Mouse (Mus musculus) left cerebral cortex, adult 9 months (tissue): ENCODE data around the gene Prickle4.

Experiments used
- DNase-seq, 2 experiments: peaks; one replicate each; pipeline ENCODE4 v3.0.0; 2022; ENCODE audit warnings: low spot score in 2 of 2

Gene Prickle4

GRCm38 (mm10) chr17:47706196-47706595 lies 11.7 kb upstream of the Prickle4 start:
- DNase-seq: no peak

- DNase-seq: no peak
These were observed 10.2 kb upstream of the Prickle4 start for GRCm38 (mm10) chr17:47704692-47705091.

- no peak for DNase-seq
These were observed 9.0 kb upstream of the Prickle4 start for GRCm38 (mm10) chr17:47703556-47703955.

- DNase-seq: no peak
These were observed 8.2 kb upstream of the Prickle4 start for GRCm38 (mm10) chr17:47702548-47703345.

GRCm38 (mm10) chr17:47701793-47702192 lies 7.3 kb upstream of the Prickle4 start:
- DNase-seq: no peak

- no peak for DNase-seq
These were observed 4.5 kb upstream of the Prickle4 start for GRCm38 (mm10) chr17:47699055-47699454.

GRCm38 (mm10) chr17:47698156-47698555 lies 3.6 kb upstream of the Prickle4 start:
- no peak for DNase-seq

GRCm38 (mm10) chr17:47695337-47695710 lies 788 bp upstream of the Prickle4 start:
- no peak for DNase-seq

- no peak for DNase-seq
These were observed 264 bp downstream of the Prickle4 start, which contains the start of gene Gm21981 for GRCm38 (mm10) chr17:47694442-47694502. TSS of gene Gm21981 (minus strand) at chr17:47694455.

GRCm38 (mm10) chr17:47693671-47694441 lies 680 bp downstream of the Prickle4 start:
- DNase-seq: no peak

- no peak for DNase-seq
These were observed 2.9 kb downstream of the Prickle4 start for GRCm38 (mm10) chr17:47691650-47692049.

- DNase-seq: no peak
These were observed 4.6 kb downstream of the Prickle4 start for GRCm38 (mm10) chr17:47689894-47690293.

- peak in 1 of 2 experiments; percentile 65 for DNase-seq
These were observed 5.6 kb downstream of the Prickle4 start, which contains the start of gene Frs3 for GRCm38 (mm10) chr17:47688608-47689575. TSS of gene Frs3 (plus strand) at chr17:47689030.

GRCm38 (mm10) chr17:47688344-47688607 lies 6.3 kb downstream of the Prickle4 start, which contains the start of gene Tomm6:
TSS of gene Tomm6 (minus strand) at chr17:47688386.
- no peak for DNase-seq

GRCm38 (mm10) chr17:47687409-47688343 lies 6.9 kb downstream of the Prickle4 start:
- peak; percentile 93 to 95 for DNase-seq

GRCm38 (mm10) chr17:47682836-47683235 lies 11.7 kb downstream of the Prickle4 start:
- no peak for DNase-seq

GRCm38 (mm10) chr17:47678702-47679101 lies 15.8 kb downstream of the Prickle4 start:
- DNase-seq: no peak

- DNase-seq: no peak
These were observed 16.3 kb downstream of the Prickle4 start for GRCm38 (mm10) chr17:47678238-47678637.

GRCm38 (mm10) chr17:47676581-47676980 lies 18.0 kb downstream of the Prickle4 start:
- DNase-seq: peak in 1 of 2 experiments; percentile 85

- no peak for DNase-seq
These were observed 22.0 kb downstream of the Prickle4 start for GRCm38 (mm10) chr17:47672311-47673111.

- DNase-seq: no peak
These were observed 22.6 kb downstream of the Prickle4 start for GRCm38 (mm10) chr17:47671988-47672310.
